Mouse (Mus musculus) megakaryocyte-erythroid progenitor cell, adult 5 weeks (primary cell): ENCODE results near the gene Mmp28. TPM values are rescaled to one million over a fixed set of nuclear protein-coding genes. Genes with fewer than 3 reads are reported as not detected.

Experiments used
- polyA plus RNA-seq: library from polyadenylated mRNA; stranded (reverse); fragments of >175 nt; gene quantifications from 2 replicates; pipeline ENCODE4 v1.2.3, GENCODE M21; 2012

Mmp28 gene
- polyA plus RNA-seq: 6.5 and 12.1 TPM in 2 replicates

DNA sequence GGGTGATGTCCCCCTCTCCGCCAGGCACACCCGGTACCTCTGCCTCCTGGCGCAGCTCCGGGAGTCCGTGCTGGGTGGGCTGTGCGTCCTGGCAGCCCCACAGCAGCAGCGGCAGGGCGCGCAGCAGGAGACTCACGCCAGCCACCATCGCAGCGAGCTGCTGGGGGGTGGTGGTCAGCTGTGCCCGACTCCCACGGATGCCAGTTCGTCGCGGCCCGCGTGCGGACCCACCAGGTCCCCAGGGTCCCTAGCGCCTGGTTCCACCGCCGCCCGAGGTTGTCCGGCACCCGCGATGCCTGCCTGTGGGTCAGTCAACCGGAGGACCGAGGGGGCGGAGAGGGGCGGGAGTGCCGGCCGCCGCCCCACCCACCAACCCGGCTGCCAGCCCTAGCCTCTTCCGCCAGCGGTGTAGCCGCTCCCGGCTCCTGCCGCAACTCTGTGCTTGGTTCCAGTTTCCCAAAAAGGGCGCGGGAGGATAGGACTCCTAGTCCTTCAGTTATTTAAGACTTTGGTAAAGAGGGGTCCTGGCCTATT is at the start of gene Mmp28:
Gene Mmp28, minus strand, starts transcription at position 361 of the 534 bp plus-strand sequence.

DNA sequence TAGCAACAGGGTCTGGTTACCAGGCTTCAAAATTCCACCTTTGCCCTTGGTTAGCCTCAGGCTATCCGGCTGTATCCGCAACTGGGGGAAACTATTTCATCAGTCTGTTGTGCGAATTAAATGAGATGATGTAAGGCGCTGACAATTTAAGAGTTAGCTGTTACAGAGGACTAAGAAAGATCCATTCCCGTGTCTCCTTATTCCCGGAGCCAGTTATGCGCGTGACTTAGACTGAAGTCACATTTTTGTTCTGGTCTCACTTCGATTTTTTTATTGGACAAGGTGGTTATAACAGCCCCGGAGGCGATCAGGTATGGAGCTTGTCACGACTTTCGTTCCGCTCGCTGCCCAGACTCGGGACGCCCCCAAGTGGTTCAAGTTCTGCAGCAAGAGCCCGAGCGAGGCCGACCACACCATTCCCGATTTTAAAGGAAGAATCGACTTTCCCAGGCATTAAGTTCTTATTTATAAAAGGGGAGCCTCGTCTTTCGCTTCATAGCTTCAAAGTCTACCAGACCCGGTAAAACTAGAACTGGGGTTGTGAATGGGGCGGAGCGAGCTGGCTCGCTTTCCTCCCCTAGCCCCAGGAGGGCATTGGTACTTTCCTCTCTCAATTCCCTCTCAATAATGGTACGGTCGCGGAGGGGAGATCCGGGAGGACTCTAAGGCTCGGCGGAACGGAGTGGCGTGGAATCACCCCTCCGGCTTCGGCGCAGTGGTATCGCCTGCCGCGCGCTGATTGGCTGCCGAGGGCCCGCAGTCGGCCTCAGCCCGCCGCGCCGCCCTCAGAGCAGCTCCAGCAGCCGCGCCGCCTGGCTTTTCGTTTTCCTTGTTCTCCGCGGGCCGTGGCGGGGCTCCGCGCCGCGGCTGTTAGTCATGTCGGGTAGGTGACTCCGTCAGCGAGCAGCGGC is 9.7 kb upstream of the Mmp28 start, which contains the start of gene Taf15:
Gene Taf15, plus strand, starts transcription at position 763 of the 911 bp plus-strand sequence.

DNA sequence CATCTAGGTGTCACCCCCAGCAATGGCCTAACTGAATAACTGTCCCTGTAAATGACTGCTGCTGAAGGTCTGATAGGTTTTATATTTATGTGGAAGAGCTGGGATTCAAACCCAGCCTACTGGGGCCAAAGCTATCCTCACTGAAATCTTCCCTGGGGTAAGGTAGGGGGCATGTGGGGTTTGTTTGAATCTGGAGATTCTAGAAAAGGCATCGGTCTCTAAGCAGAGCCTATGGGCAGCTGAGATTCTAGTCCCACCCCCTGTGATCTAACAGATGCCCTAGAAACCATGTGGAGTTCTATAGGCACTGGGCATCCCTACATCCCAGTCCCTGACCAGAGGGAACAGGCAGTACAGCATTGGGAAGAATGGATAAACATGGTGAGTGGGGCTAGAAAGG is 25.5 kb downstream of the Mmp28 start, which contains the start of gene 1700020L24Rik:
Gene 1700020L24Rik, plus strand, starts transcription at position 301 of the 400 bp plus-strand sequence.

DNA sequence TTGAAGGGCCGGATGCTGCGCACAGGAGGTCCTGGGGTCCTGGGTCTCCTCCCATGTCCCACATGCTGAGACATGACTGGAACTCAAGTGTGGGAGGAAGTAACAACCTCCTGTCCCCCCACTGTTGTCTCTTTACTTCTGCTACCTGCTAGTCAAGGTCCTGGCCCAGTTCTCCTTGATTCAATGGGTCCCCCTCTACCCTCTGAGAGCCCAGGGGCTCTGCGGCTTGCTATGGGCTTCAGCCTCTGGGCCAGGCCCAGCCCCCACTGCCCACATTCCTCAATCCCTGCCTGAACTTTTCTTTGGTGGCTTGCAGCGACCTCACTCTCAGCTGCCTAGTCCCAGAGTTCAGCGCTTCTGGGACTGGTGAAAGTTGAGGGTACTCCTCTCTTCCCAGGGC is 33.5 kb downstream of the Mmp28 start, which contains the start of gene Gas2l2:
Gene Gas2l2, minus strand, starts transcription at position 101 of the 400 bp plus-strand sequence.

GRCm38 (mm10) chr11:83409087-83409754 is 53.6 kb downstream of the Mmp28 start, which contains the start of gene Rasl10b:
Gene Rasl10b (plus strand): TSS chr11:83409137.

Other genes with a start within 250 kb of the Mmp28 start
- gene Slfn14, start 176.3 kb downstream of the Mmp28 start, polyA plus RNA-seq: 0.04 TPM in 1 of 2 replicates, not detected in the other
- 18.7 and 20.2 TPM in 2 replicates for gene Ap2b1, start 164.0 kb downstream of the Mmp28 start, polyA plus RNA-seq
- 3.7 TPM in 2 replicates for gene Pex12, start 160.5 kb downstream of the Mmp28 start, polyA plus RNA-seq
- 0.09 TPM in 1 of 2 replicates, not detected in the other for gene Rasl10b, start 53.9 kb downstream of the Mmp28 start, polyA plus RNA-seq
- gene Gas2l2, start 33.6 kb downstream of the Mmp28 start, polyA plus RNA-seq: 0.14 and 0.16 TPM in 2 replicates
- gene 1700020L24Rik, start 25.4 kb downstream of the Mmp28 start, polyA plus RNA-seq: 42.9 and 59.0 TPM in 2 replicates
- 184 and 301 TPM in 2 replicates for gene Taf15, start 10.0 kb upstream of the Mmp28 start, polyA plus RNA-seq
- 0.02 TPM in 1 of 2 replicates, not detected in the other for gene Heatr9, start 59.1 kb upstream of the Mmp28 start, polyA plus RNA-seq
- 15.6 and 16.3 TPM in 2 replicates for gene Ccl5, start 67.4 kb upstream of the Mmp28 start, polyA plus RNA-seq
- 4.0 and 6.2 TPM in 2 replicates for gene Ccl9, start 115.6 kb upstream of the Mmp28 start, polyA plus RNA-seq
- 5.9 and 13.8 TPM in 2 replicates for gene Ccl6, start 130.0 kb upstream of the Mmp28 start, polyA plus RNA-seq
- not detected in 2 replicates for gene Rpl9-ps1, start 182.6 kb upstream of the Mmp28 start, polyA plus RNA-seq
- gene Ccl3, start 186.3 kb upstream of the Mmp28 start, polyA plus RNA-seq: 59.9 and 76.6 TPM in 2 replicates
- gene Ccl4, start 199.5 kb upstream of the Mmp28 start, polyA plus RNA-seq: 13.6 and 17.5 TPM in 2 replicates
- gene Wfdc17, start 240.9 kb upstream of the Mmp28 start, polyA plus RNA-seq: 0.30 and 0.68 TPM in 2 replicates
- gene Wfdc18, start 245.9 kb upstream of the Mmp28 start, polyA plus RNA-seq: not detected in 2 replicates